29 mouse cellular contexts compared by ENCODE assay signal in genomic region chr6:72302349-72302925, GRCm38 (mm10). TPM values are rescaled to one million over a fixed set of nuclear protein-coding genes. Genes with fewer than 3 reads are reported as not detected.
A peak's percentile ranks its signal among the peaks of the same experiment; 100 is the strongest.
DNase-seq lines count a peak whose midpoint lies in the region; ATAC-seq and TF ChIP-seq lines count a peak whose summit lies in the region.
"Had no signal": no experiment of that assay in that cellular context is flagged by ENCODE, and none has a peak within 500 bp of the region (broad histone marks: within the 10 kb centered on the region; RNA-seq: fewer than 3 reads in every experiment).

No protein-coding gene starts in this region.

- H3K4me1 ChIP-seq in liver, adult 2 months (ENCODE audit: control insufficient read depth, insufficient read depth, low read length): peaks cover 5% of the 10 kb centered on the region
- H3K4me1 ChIP-seq in liver, embryonic 12.5 days: no peaks in the 10 kb centered on the region
- no peaks in the 10 kb centered on the region for H3K4me1 ChIP-seq in kidney, postnatal 0 days (replicated peaks; ENCODE audit: insufficient read depth, low read length)
- H3K4me1 ChIP-seq in liver, postnatal 0 days (ENCODE audit: insufficient read depth): peaks cover 19% of the 10 kb centered on the region
- H3K4me1 ChIP-seq: forebrain, embryonic 12.5 days; hindbrain, embryonic 13.5 days had no signal

- no peaks in the 10 kb centered on the region for H3K9me3 ChIP-seq in liver, embryonic 12.5 days (replicated peaks)
- H3K9me3 ChIP-seq in kidney, postnatal 0 days (replicated peaks; ENCODE audit: low read length): no peaks in the 10 kb centered on the region
- H3K9me3 ChIP-seq in liver, postnatal 0 days (ENCODE audit: low read length): no peaks in the 10 kb centered on the region
- H3K9me3 ChIP-seq: embryonic facial prominence, embryonic 13.5 days; forebrain, embryonic 12.5 days; hindbrain, embryonic 13.5 days; limb, embryonic 13.5 days had no signal

- H3K4me3 ChIP-seq in liver, adult 2 months (ENCODE audit: insufficient read depth, low read depth, low read length): no peak overlapping the region
- H3K4me3 ChIP-seq in liver, embryonic 12.5 days: no peak overlapping the region
- H3K4me3 ChIP-seq in kidney, postnatal 0 days (replicated peaks; ENCODE audit: low read depth, low read length): no peak overlapping the region
- no peak overlapping the region for H3K4me3 ChIP-seq in liver, postnatal 0 days (ENCODE audit: low read depth, low read length)
- H3K4me3 ChIP-seq: embryonic facial prominence, embryonic 13.5 days; erythroblast, embryonic 14.5 days; forebrain, embryonic 12.5 days; gastrocnemius, adult 2 months; hindbrain, embryonic 13.5 days; layer of hippocampus, adult 2 months; limb, embryonic 13.5 days; myocyte had no signal

- no peak for TF ChIP-seq EP300 in liver, postnatal 0 days (IDR thresholded peaks at IDR 0.05; ENCODE audit: low read depth)

- no peaks in the 10 kb centered on the region for H3K36me3 ChIP-seq in liver, adult 2 months (ENCODE audit: control insufficient read depth, insufficient read depth, low read length)
- H3K36me3 ChIP-seq in liver, embryonic 12.5 days: no peaks in the 10 kb centered on the region
- no peaks in the 10 kb centered on the region for H3K36me3 ChIP-seq in kidney, postnatal 0 days (ENCODE audit: insufficient read depth, low read length)
- no peaks in the 10 kb centered on the region for H3K36me3 ChIP-seq in liver, postnatal 0 days (replicated peaks; ENCODE audit: insufficient read depth, low read length)
- H3K36me3 ChIP-seq: embryonic facial prominence, embryonic 13.5 days; forebrain, embryonic 12.5 days; hindbrain, embryonic 13.5 days; limb, embryonic 13.5 days had no signal

- H3K9ac ChIP-seq in liver, adult 2 months (ENCODE audit: low read depth, low read length): no peak overlapping the region
- no peak overlapping the region for H3K9ac ChIP-seq in liver, embryonic 12.5 days
- H3K9ac ChIP-seq in kidney, postnatal 0 days (ENCODE audit: low read depth, low read length): no peak overlapping the region
- H3K9ac ChIP-seq in liver, postnatal 0 days (replicated peaks): no peak overlapping the region
- H3K9ac ChIP-seq: embryonic facial prominence, embryonic 13.5 days; forebrain, embryonic 12.5 days; hindbrain, embryonic 13.5 days; limb, embryonic 13.5 days; lung, embryonic 14.5 days had no signal

- H3K27me3 ChIP-seq in liver, adult 2 months (ENCODE audit: control insufficient read depth, insufficient read depth, low read length): no peaks in the 10 kb centered on the region
- H3K27me3 ChIP-seq in liver, embryonic 12.5 days (replicated peaks): peaks cover 11% of the 10 kb centered on the region; the same call in 1 of the 2 replicates
- H3K27me3 ChIP-seq in kidney, postnatal 0 days (ENCODE audit: insufficient read depth, low read length): no peaks in the 10 kb centered on the region
- H3K27me3 ChIP-seq in liver, postnatal 0 days (ENCODE audit: insufficient read depth, low read length): no peaks in the 10 kb centered on the region
- H3K27me3 ChIP-seq: embryonic facial prominence, embryonic 13.5 days; forebrain, embryonic 12.5 days; hindbrain, embryonic 13.5 days; limb, embryonic 13.5 days had no signal

- TF ChIP-seq POLR2A in liver, adult 2 months (IDR thresholded peaks at IDR 0.05; ENCODE audit: extremely low read depth, insufficient read depth, low read length): no peak

- intact Hi-C loops in left cerebral cortex, postnatal 4 days (cut with DNase I): no loop called here

- no peak overlapping the region for H3K27ac ChIP-seq in liver, adult 2 months (replicated peaks; ENCODE audit: insufficient read depth, low read depth, low read length)
- H3K27ac ChIP-seq in liver, embryonic 12.5 days: no peak overlapping the region
- H3K27ac ChIP-seq in kidney, postnatal 0 days: peak overlapping the region; percentile 47; the same call in 1 of the 2 replicates
- peak overlapping the region; percentile 77 for H3K27ac ChIP-seq in liver, postnatal 0 days (ENCODE audit: low read depth)
- H3K27ac ChIP-seq: embryonic facial prominence, embryonic 13.5 days; forebrain, embryonic 12.5 days; gastrocnemius, adult 2 months; hindbrain, embryonic 13.5 days; layer of hippocampus, adult 2 months; limb, embryonic 13.5 days had no signal

- H3K79me2 ChIP-seq in liver, adult 2 months (ENCODE audit: control insufficient read depth, insufficient read depth, low read length): no peaks in the 10 kb centered on the region

- H3K4me2 ChIP-seq in liver, embryonic 12.5 days: no peak overlapping the region
- H3K4me2 ChIP-seq in kidney, postnatal 0 days (ENCODE audit: low read length): no peak overlapping the region
- H3K4me2 ChIP-seq in liver, postnatal 0 days (ENCODE audit: low read depth, low read length): no peak overlapping the region
- H3K4me2 ChIP-seq: embryonic facial prominence, embryonic 13.5 days; forebrain, embryonic 12.5 days; hindbrain, embryonic 13.5 days; limb, embryonic 13.5 days; lung, embryonic 14.5 days had no signal

- peak; percentile 31 for DNase-seq in liver, adult 2 months (ENCODE audit: extremely low read depth, low read depth, low spot score)
- DNase-seq in kidney, adult 18-20 months: peak; percentile 63
- no peak for DNase-seq in kidney, postnatal 0 days (ENCODE audit: low spot score)
- DNase-seq in liver, postnatal 0 days: peak; percentile 36
- DNase-seq in layer of hippocampus, postnatal 14 days (ENCODE audit: low spot score in 2 of 2): no peak
- DNase-seq in natural killer cell, adult 2 months (ENCODE audit: low spot score in 2 of 2): no peak
- no peak for DNase-seq in left cerebral cortex, postnatal 4 days
- DNase-seq: adrenal gland, postnatal 14 days; cerebellum, adult 2 months; cerebellum, postnatal 36 days; embryo, embryonic 11 days; gastrocnemius, adult 2 months; lung, embryonic 14.5 days; lung, postnatal 4 days; thymus, postnatal 36 days had no signal

- TF ChIP-seq CTCF in liver, adult 2 months (IDR thresholded peaks at IDR 0.05; ENCODE audit: low read depth, low read length): no peak
- no peak for TF ChIP-seq CTCF in kidney, postnatal 0 days (IDR thresholded peaks at IDR 0.05; ENCODE audit: low read depth)
- no peak for TF ChIP-seq CTCF in liver, postnatal 0 days (IDR thresholded peaks at IDR 0.05; ENCODE audit: low read depth)

- ATAC-seq in liver, embryonic 12.5 days: no peak
- ATAC-seq in kidney, postnatal 0 days (replicated peaks; ENCODE audit: low FRiP score, low read depth): peak; percentile 75
- ATAC-seq in liver, postnatal 0 days: peak; percentile 87
- ATAC-seq: inflammation-experienced regulatory T-cells, adult 6 months; midbrain, embryonic 16.5 days had no signal

- WGBS in liver, adult 2 months: 35% methylated on average over 11 of the region's 11 CpGs
- 69% methylated on average over 11 of the region's 11 CpGs for WGBS in liver, embryonic 12.5 days (ENCODE audit: insufficient replicate concordance)
- WGBS in kidney, postnatal 0 days: 56% methylated on average over 11 of the region's 11 CpGs
- 67% methylated on average over 11 of the region's 11 CpGs for WGBS in liver, postnatal 0 days (ENCODE audit: insufficient replicate concordance)

RNA-seq across cellular contexts. Expression of gene Sftpb, which starts 2.0 kb away (rescaled TPM):
- not detected in 2 replicates for total RNA-seq in liver, adult 2 months (2014; rRNA removed)
- 0.31 TPM in 1 of 2 replicates, not detected in the other for polyA plus RNA-seq in liver, adult 2 months (2012; rRNA removed)
- not detected in 2 replicates for polyA plus RNA-seq in liver, embryonic 12.5 days (2016; fragmentation: Nextera tagmentation; extraction: Ambion mirVana)
- not detected in 2 replicates for polyA plus RNA-seq in kidney, postnatal 0 days (2015; fragmentation: Nextera tagmentation; extraction: Ambion mirVana)
- 0.16 and 0.20 TPM in 2 replicates for polyA plus RNA-seq in liver, postnatal 0 days (2015; fragmentation: Nextera tagmentation; extraction: Ambion mirVana)
- total RNA-seq in layer of hippocampus, postnatal 14 days (2021): not detected
- total RNA-seq in left cerebral cortex, postnatal 4 days (2021): under 1 TPM in 1 of 2 experiments, not detected in 1; 0.26 TPM
- total RNA-seq: gastrocnemius, adult 2 months; layer of hippocampus, adult 2 months; left cerebral cortex, postnatal 14 days had no signal
- polyA plus RNA-seq: cerebellum, adult 2 months; erythroblast, embryonic 14.5 days; forebrain, embryonic 12.5 days; heart, embryonic 14.5 days; inflammation-experienced regulatory T-cells, adult 6 months; limb, embryonic 13.5 days; myocyte; neural tube, embryonic 14.5 days; stomach, embryonic 14.5 days had no signal

RNA-seq across cellular contexts. Expression of gene Usp39, which starts 42.5 kb away (rescaled TPM):
- 15.2 TPM in 2 replicates for total RNA-seq in liver, adult 2 months (2014; rRNA removed)
- polyA plus RNA-seq in liver, adult 2 months (2012; rRNA removed): 10.5 and 11.9 TPM in 2 replicates
- 68.0 and 72.6 TPM in 2 replicates for polyA plus RNA-seq in liver, embryonic 12.5 days (2016; fragmentation: Nextera tagmentation; extraction: Ambion mirVana)
- polyA plus RNA-seq in kidney, postnatal 0 days (2015; fragmentation: Nextera tagmentation; extraction: Ambion mirVana): 35.6 and 37.2 TPM in 2 replicates
- 21.1 and 21.7 TPM in 2 replicates for polyA plus RNA-seq in liver, postnatal 0 days (2015; fragmentation: Nextera tagmentation; extraction: Ambion mirVana)
- 10 to 100 TPM; 29.7 to 32.9 TPM for total RNA-seq in layer of hippocampus, postnatal 14 days (2021)
- total RNA-seq in left cerebral cortex, postnatal 4 days (2021): 10 to 100 TPM; 36.2 to 37.1 TPM

RNA-seq across cellular contexts. Expression of gene 0610030E20Rik, which starts 44.7 kb away (rescaled TPM):
- total RNA-seq in liver, adult 2 months (2014; rRNA removed): 10.2 and 14.2 TPM in 2 replicates
- polyA plus RNA-seq in liver, adult 2 months (2012; rRNA removed): 17.5 and 18.5 TPM in 2 replicates
- polyA plus RNA-seq in liver, embryonic 12.5 days (2016; fragmentation: Nextera tagmentation; extraction: Ambion mirVana): 17.5 and 17.8 TPM in 2 replicates
- 21.8 and 24.4 TPM in 2 replicates for polyA plus RNA-seq in kidney, postnatal 0 days (2015; fragmentation: Nextera tagmentation; extraction: Ambion mirVana)
- 13.0 and 13.3 TPM in 2 replicates for polyA plus RNA-seq in liver, postnatal 0 days (2015; fragmentation: Nextera tagmentation; extraction: Ambion mirVana)
- total RNA-seq in layer of hippocampus, postnatal 14 days (2021): 10 to 100 TPM; 13.8 to 16.0 TPM
- total RNA-seq in left cerebral cortex, postnatal 4 days (2021): 10 to 100 TPM; 17.2 to 19.3 TPM

RNA-seq across cellular contexts. Expression of gene Tmem150a, which starts 52.8 kb away (rescaled TPM):
- total RNA-seq in liver, adult 2 months (2014; rRNA removed): 62.9 and 78.9 TPM in 2 replicates
- polyA plus RNA-seq in liver, adult 2 months (2012; rRNA removed): 202 and 244 TPM in 2 replicates
- polyA plus RNA-seq in liver, embryonic 12.5 days (2016; fragmentation: Nextera tagmentation; extraction: Ambion mirVana): 32.2 and 33.1 TPM in 2 replicates
- 50.5 and 50.6 TPM in 2 replicates for polyA plus RNA-seq in kidney, postnatal 0 days (2015; fragmentation: Nextera tagmentation; extraction: Ambion mirVana)
- polyA plus RNA-seq in liver, postnatal 0 days (2015; fragmentation: Nextera tagmentation; extraction: Ambion mirVana): 92.3 and 113 TPM in 2 replicates
- total RNA-seq in layer of hippocampus, postnatal 14 days (2021): 10 to 100 TPM; 12.6 to 13.7 TPM
- 10 to 100 TPM; 28.5 to 32.2 TPM for total RNA-seq in left cerebral cortex, postnatal 4 days (2021)

Comparison
In these comparisons a context has a peak if more than half of its experiments do, and no peak if none do; other contexts are left out.
1. DNase-seq: peak in liver, adult 2 months (single experiment), kidney, adult 18-20 months (single experiment) and liver, postnatal 0 days (single experiment); none in kidney, postnatal 0 days (single experiment), layer of hippocampus, postnatal 14 days (0 of 2), natural killer cell, adult 2 months (0 of 2) and left cerebral cortex, postnatal 4 days (single experiment).
2. H3K27ac ChIP-seq: peak in kidney, postnatal 0 days (single experiment) and liver, postnatal 0 days (single experiment); none in liver, adult 2 months (single experiment) and liver, embryonic 12.5 days (single experiment).